Mouse (Mus musculus) liver, embryonic 14.5 days (tissue): ENCODE data around the gene Phldb2. TPM values are rescaled to one million over a fixed set of nuclear protein-coding genes. Genes with fewer than 3 reads are reported as not detected.

ENCODE experiments used
- ATAC-seq: fragments of 200-750 bp; cut with Nextera tagmentation; 2 replicates; pipeline ENCODE4 v1.8.0; 2017; ENCODE audit warnings: moderate number of reproducible peaks, mild to moderate bottlenecking, moderate library complexity; ENCODE audit not compliant: insufficient read depth
- DNase-seq, 3 experiments: peaks; one replicate each; pipeline ENCODE4 v3.0.0-alpha.2; 2012 to 2013; ENCODE audit warnings: low read depth in 3 of 3, low spot score in 3 of 3
- H3K27ac ChIP-seq: fragments of 300-500 bp; sonication (generic); 2 replicates; pipeline ENCODE4 v1.5.1; 2014; ENCODE audit warnings: moderate library complexity, mild to moderate bottlenecking, control low read depth, inconsistent platforms
- H3K27me3 ChIP-seq: fragments of 300-500 bp; sonication (generic); 2 replicates; pipeline ENCODE4 v1.6.1; 2014; ENCODE audit warnings: mild to moderate bottlenecking, low read length, moderate library complexity; ENCODE audit not compliant: control insufficient read depth, insufficient read depth
- H3K36me3 ChIP-seq: fragments of 300-500 bp; sonication (generic); replicated peaks from 2 replicates; pipeline ENCODE4 v1.6.1; 2014; ENCODE audit warnings: low read depth; ENCODE audit not compliant: control insufficient read depth, insufficient read depth
- H3K4me1 ChIP-seq, 2 experiments: fragments of 200-500 bp in 1 of 2; fragments of 300-500 bp in 1 of 2; sonication (generic) in 1 of 2; replicated peaks; 2 replicates each; pipeline ENCODE4 v1.6.1; 2012 to 2014; ENCODE audit warnings: antibody characterized with exemption in 1 of 2, inconsistent platforms in 1 of 2, low read length in 1 of 2; ENCODE audit not compliant: control insufficient read depth in 2 of 2, insufficient read depth in 2 of 2
- H3K4me2 ChIP-seq: fragments of 300-500 bp; sonication (generic); 2 replicates; pipeline ENCODE4 v1.6.1; 2014; ENCODE audit warnings: low read depth, mild to moderate bottlenecking, control low read depth, moderate library complexity
- H3K4me3 ChIP-seq, 2 experiments: fragments of 200-500 bp in 1 of 2; fragments of 300-500 bp in 1 of 2; sonication (generic) in 1 of 2; 2 replicates each; pipeline ENCODE4 v1.5.1; 2012 to 2014; ENCODE audit warnings: low read depth in 2 of 2, low read length in 2 of 2, mild to moderate bottlenecking in 2 of 2, control low read depth in 1 of 2, inconsistent platforms in 1 of 2, moderate library complexity in 1 of 2; ENCODE audit not compliant: insufficient read depth in 1 of 2
- H3K9ac ChIP-seq: fragments of 300-500 bp; sonication (generic); replicated peaks from 2 replicates; pipeline ENCODE4 v1.6.1; 2014; ENCODE audit warnings: mild to moderate bottlenecking, control low read depth, moderate library complexity
- H3K9me3 ChIP-seq: fragments of 300-500 bp; sonication (generic); 2 replicates; pipeline ENCODE4 v1.6.1; 2016; ENCODE audit warnings: low read length, mixed read lengths; ENCODE audit not compliant: control insufficient read depth
- CTCF ChIP-seq: IDR thresholded peaks from 2 replicates; pipeline ENCODE4 v1.5.1; 2016; ENCODE audit warnings: antibody characterized with exemption, low read depth, control low read depth
- EP300 ChIP-seq: IDR thresholded peaks from 2 replicates; pipeline ENCODE4 v1.6.1; 2016; ENCODE audit warnings: antibody characterized with exemption, low read depth
- WGBS: fragments of 180-500 bp; shearing (Covaris S2); extraction: QIAGEN DNeasy Blood & Tissue Kit; methylation state at CpG from one replicate; pipeline ENCODE4 v1.1.7; 2014; ENCODE audit not compliant: insufficient replicate concordance; 5-methylcytosine and 5-hydroxymethylcytosine counted together
- polyA plus RNA-seq, 2 experiments: library from polyadenylated mRNA; depleted of rRNA in 1 of 2; stranded (reverse) in 1 of 2; unstranded in 1 of 2; fragments of >200 nt; fragmentation: Nextera tagmentation in 1 of 2; extraction: Ambion mirVana in 1 of 2; gene quantifications; 2 replicates each; pipeline versions ENCODE4 v1.2.1 to v1.2.3; 2012 to 2014

Phldb2 gene
- polyA plus RNA-seq, 2 experiments = 9.7 to 12.7 TPM

GRCm38 (mm10) chr16:45935956-45936483 lies 17.4 kb downstream of the Phldb2 start:
- no peaks in the 10 kb centered on the region for H3K4me1 ChIP-seq
- DNase-seq = no peak
- H3K4me2 ChIP-seq = no peak overlapping the region
- no peak overlapping the region for H3K4me3 ChIP-seq
- H3K9ac ChIP-seq = no peak overlapping the region
- no peak overlapping the region for H3K27ac ChIP-seq
- WGBS = 61% methylated on average over 3 of the region's 3 CpGs
- no peaks in the 10 kb centered on the region for H3K36me3 ChIP-seq
- TF ChIP-seq EP300 = no peak
- no peak for TF ChIP-seq CTCF
- H3K27me3 ChIP-seq = no peaks in the 10 kb centered on the region
- no peak for ATAC-seq
- no peaks in the 10 kb centered on the region; the same call in 1 of the 2 replicates for H3K9me3 ChIP-seq

- TF ChIP-seq EP300 (no peak), CTCF (no peak)
- Histone ChIP-seq H3K27me3 (no peaks in the 10 kb centered on the region), H3K4me1 (peaks cover 0 to 3% of the 10 kb centered on the region in 2 experiments; a peak in 1 of 4 replicates), H3K9me3 (no peaks in the 10 kb centered on the region; the same call in 1 of the 2 replicates), H3K9ac (no peak overlapping the region), H3K27ac (no peak overlapping the region), H3K4me3 (no peak overlapping the region), H3K4me2 (no peak overlapping the region), H3K36me3 (no peaks in the 10 kb centered on the region)
- DNase-seq (no peak), ATAC-seq (no peak)
- 35% methylated on average over 2 of the region's 2 CpGs for WGBS
Measured at GRCm38 (mm10) chr16:45934721-45935407, 18.5 kb downstream of the Phldb2 start.

GRCm38 (mm10) chr16:45930308-45930707 lies 23.1 kb downstream of the Phldb2 start:
- Histone ChIP-seq H3K27ac (no peak overlapping the region), H3K9ac (no peak overlapping the region), H3K9me3 (no peaks in the 10 kb centered on the region), H3K4me1 (peaks cover 0 to 10% of the 10 kb centered on the region in 2 experiments; a peak in 2 of 4 replicates), H3K36me3 (no peaks in the 10 kb centered on the region), H3K4me3 (no peak overlapping the region), H3K4me2 (no peak overlapping the region), H3K27me3 (no peaks in the 10 kb centered on the region)
- ATAC-seq = no peak
- no peak for TF ChIP-seq EP300
- 60% methylated on average over 3 of the region's 3 CpGs for WGBS
- DNase-seq = no peak

GRCm38 (mm10) chr16:45928090-45928489 lies 25.3 kb downstream of the Phldb2 start:
- no peak for DNase-seq
- 11% methylated on average over 4 of the region's 4 CpGs for WGBS

GRCm38 (mm10) chr16:45927601-45928000 lies 25.8 kb downstream of the Phldb2 start:
- no peak overlapping the region for H3K27ac ChIP-seq
- 0 out of 2 replicates have a peak, but pooled peaks have one; percentile 13 for ATAC-seq

More at GRCm38 (mm10) chr16:45928090-45928489, 25.3 kb downstream of the Phldb2 start:
- H3K4me3 ChIP-seq = no peak overlapping the region
- no peaks in the 10 kb centered on the region for H3K27me3 ChIP-seq
- H3K9ac ChIP-seq = no peak overlapping the region
- no peaks in the 10 kb centered on the region for H3K36me3 ChIP-seq
- no peak overlapping the region for H3K4me2 ChIP-seq
- H3K27ac ChIP-seq = no peak overlapping the region
- peaks cover 0 to 14% of the 10 kb centered on the region in 2 experiments; a peak in 2 of 4 replicates for H3K4me1 ChIP-seq
- H3K9me3 ChIP-seq = no peaks in the 10 kb centered on the region
- no peak for TF ChIP-seq CTCF
- no peak for TF ChIP-seq EP300
- ATAC-seq = no peak

More at GRCm38 (mm10) chr16:45927601-45928000, 25.8 kb downstream of the Phldb2 start:
- Histone ChIP-seq H3K9me3 (no peaks in the 10 kb centered on the region), H3K36me3 (no peaks in the 10 kb centered on the region), H3K4me3 (no peak overlapping the region), H3K27me3 (no peaks in the 10 kb centered on the region), H3K9ac (no peak overlapping the region), H3K4me1 (peaks cover 0 to 14% of the 10 kb centered on the region in 2 experiments; a peak in 2 of 4 replicates), H3K4me2 (no peak overlapping the region)
- DNase-seq = no peak
- WGBS = 38% methylated on average over 3 of the region's 3 CpGs
- no peak for TF ChIP-seq CTCF
- no peak for TF ChIP-seq EP300
